10 mouse cellular contexts compared by ENCODE assay signal in the genomic region with DNA sequence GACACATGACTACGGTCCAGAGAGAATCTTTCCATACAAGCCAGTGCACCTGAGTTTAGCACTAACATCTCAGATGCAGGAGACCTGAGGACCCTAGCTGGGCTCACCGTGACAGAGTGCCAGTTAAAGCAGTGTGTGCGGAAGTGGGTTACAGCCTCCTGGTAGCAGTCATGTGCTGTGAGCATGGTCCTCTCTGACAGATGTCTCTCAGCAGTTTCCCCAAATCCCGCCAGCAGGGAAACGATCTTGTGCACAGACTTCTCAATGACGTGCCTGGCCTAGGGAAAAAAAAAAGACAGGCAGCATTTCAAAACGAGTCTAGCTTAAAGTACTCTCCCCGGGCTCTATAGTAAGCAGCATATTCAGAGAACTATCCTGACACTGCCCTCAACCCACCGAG.
"Had no signal": no experiment of that assay in that cellular context is flagged by ENCODE, and none has a peak within 500 bp of the region (broad histone marks: within the 10 kb centered on the region; RNA-seq: fewer than 3 reads in every experiment).

No protein-coding gene starts in this region.

- H3K9me3 ChIP-seq: limb, embryonic 13.5 days had no signal

- H3K4me2 ChIP-seq: limb, embryonic 13.5 days had no signal

- DNase-seq: kidney, adult 11 months; kidney, adult 9 months; kidney, postnatal 36 days; lung, adult 18-20 months; thymus, adult 18-20 months; thymus, postnatal 14 days had no signal

- H3K9ac ChIP-seq: limb, embryonic 13.5 days; liver, embryonic 14.5 days had no signal

- H3K4me1 ChIP-seq: limb, embryonic 13.5 days had no signal

- H3K27me3 ChIP-seq: limb, embryonic 13.5 days had no signal

- H3K4me3 ChIP-seq: layer of hippocampus, adult 2 months; limb, embryonic 13.5 days had no signal

- H3K27ac ChIP-seq: kidney, postnatal 0 days; layer of hippocampus, adult 2 months; limb, embryonic 13.5 days; liver, embryonic 14.5 days had no signal
